Mouse (Mus musculus): Measurements from ENCODE around the gene Mad2l2. TPM values are rescaled to one million over a fixed set of nuclear protein-coding genes. Genes with fewer than 3 reads are reported as not detected.

Gene Mad2l2
- polyA plus RNA-seq, 1 experiment from 2014 or later: 96.6 TPM

DNA sequence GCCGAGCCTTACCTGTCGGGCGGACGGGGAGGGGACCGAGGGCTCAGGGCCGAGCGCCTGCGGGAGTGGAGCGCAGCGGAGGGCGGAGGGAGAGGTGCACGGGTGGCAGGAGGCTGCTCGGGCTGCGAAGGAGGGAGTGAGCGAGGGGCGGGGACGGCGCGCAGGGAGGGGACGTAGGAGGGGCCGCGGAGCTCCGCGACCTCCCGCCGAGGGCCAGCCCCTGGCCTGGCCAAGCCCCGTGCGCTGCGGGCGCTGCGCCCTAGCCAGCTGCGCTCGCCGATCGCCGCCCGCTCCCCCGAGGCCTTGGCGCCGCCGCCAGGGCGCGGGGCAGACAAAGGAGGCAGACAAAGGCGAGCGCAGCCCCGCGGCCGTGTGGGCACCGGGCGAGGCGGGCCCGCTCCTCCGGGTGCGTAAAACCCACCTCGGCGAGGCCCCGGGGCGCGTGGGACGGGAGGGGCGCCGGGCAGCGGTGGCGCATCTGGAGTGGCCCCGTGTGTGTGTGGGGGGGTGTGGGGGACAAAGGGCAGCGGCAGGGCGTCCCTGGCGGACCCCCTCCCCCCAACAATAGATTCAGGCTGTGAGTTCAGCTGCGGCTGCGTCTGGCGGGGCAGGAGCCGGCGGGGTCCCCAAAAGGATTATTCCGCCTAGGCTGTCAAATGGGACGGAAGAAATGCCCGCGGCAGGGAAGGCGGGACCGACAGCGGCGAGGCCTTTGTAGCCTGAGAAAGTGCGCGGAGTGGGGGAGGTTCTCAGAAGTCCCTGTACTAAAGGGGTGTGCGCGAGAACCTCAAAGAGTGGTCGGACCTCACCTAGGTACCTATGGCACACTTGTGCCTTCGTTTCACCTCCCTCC is 603 bp downstream of the Mad2l2 start, which contains the start of gene Draxin:
Gene Draxin, minus strand, starts transcription at position 138 of the 853 bp plus-strand sequence.
- Histone ChIP-seq H3K36me3 (ENCODE audit: poor library complexity, severe bottlenecking) (0 out of 2 replicates have a peak, but pooled peaks cover 3% of the 10 kb centered on the region), H3K4me1 (peaks cover 55% of the 10 kb centered on the region), H3K9me3 (replicated peaks) (no peaks in the 10 kb centered on the region), H3K27ac (peak within 1 kb of the TSS; percentile 97), H3K27me3 (peaks cover 4% of the 10 kb centered on the region; the same call in 1 of the 2 replicates), H3K4me2 (peak within 1 kb of the TSS; percentile 79), H3K9ac (peak within 1 kb of the TSS; percentile 98), H3K4me3 (peak within 1 kb of the TSS; percentile 74)
- ATAC-seq: peak; percentile 89
- under 1% methylated on average over 56 of the region's 87 CpGs for WGBS

DNA sequence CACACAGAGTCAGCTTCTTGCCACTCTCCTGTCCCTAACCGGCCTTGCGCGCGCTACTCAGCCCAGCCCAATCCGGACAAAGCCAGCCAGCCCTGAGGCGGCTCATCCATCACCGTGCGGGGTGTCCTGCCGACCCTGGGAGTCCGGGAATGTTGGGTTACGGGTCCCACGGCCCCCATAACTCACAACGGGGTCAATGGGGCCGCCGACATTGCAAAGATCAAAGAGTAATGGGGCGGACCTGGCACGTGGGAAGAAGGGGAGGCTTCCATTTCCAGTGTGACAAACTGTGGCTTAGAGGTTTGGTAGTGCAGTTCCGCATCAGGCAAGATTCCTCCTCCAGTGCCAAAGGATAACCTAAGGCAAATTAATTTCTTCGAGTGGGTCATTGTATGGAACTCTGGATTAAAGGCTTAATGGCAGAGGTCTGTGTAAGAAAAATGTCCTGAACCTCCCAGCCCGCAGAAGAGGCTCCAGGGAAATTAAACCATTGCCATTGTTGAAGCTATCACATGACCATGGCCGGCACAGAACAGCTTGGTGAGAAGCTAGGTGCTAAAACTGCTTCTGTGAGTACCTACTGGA is 1.4 kb downstream of the Mad2l2 start:
- H3K9ac ChIP-seq: peak overlapping the region; percentile 98
- peak overlapping the region; percentile 74 for H3K4me3 ChIP-seq
- no peaks in the 10 kb centered on the region for H3K9me3 ChIP-seq (replicated peaks)
- peak overlapping the region; percentile 79 for H3K4me2 ChIP-seq
- peak overlapping the region; percentile 97 for H3K27ac ChIP-seq
- peak; percentile 46 for ATAC-seq
- under 1% methylated on average over 21 of the region's 21 CpGs for WGBS
- 0 out of 2 replicates have a peak, but pooled peaks cover 3% of the 10 kb centered on the region for H3K36me3 ChIP-seq (ENCODE audit: poor library complexity, severe bottlenecking)
- peaks cover 48% of the 10 kb centered on the region for H3K4me1 ChIP-seq
- H3K27me3 ChIP-seq: peaks cover 4% of the 10 kb centered on the region; the same call in 1 of the 2 replicates

DNA sequence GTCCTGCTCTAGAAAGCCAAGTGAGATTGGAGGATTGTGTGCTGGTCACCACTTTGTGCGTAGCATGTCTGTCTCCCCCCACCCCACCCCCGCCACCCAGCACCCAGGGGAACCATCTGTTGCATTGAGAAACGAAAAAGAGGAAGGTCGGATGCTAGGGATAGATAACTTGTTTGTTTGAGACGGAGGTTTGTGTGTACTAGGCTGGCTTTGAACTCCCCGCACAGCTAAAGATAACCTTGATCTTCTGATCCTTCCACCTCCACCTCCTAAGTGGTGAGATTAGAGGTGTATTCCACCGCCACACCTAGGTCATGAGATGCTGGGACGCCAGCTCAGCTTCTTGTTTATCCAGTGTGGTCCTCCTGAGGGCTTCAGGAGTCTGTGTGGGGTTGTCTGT is 4.8 kb downstream of the Mad2l2 start:
- Histone ChIP-seq H3K36me3 (ENCODE audit: poor library complexity, severe bottlenecking) (0 out of 2 replicates have a peak, but pooled peaks cover 3% of the 10 kb centered on the region), H3K9me3 (replicated peaks) (no peaks in the 10 kb centered on the region), H3K27ac (no peak overlapping the region), H3K9ac (no peak overlapping the region), H3K27me3 (peaks cover 10% of the 10 kb centered on the region; the same call in 1 of the 2 replicates), H3K4me3 (no peak overlapping the region), H3K4me1 (peaks cover 22% of the 10 kb centered on the region), H3K4me2 (no peak overlapping the region)
- ATAC-seq: no peak
- 89% methylated on average over 8 of the region's 8 CpGs for WGBS

GRCm38 (mm10) chr4:148137503-148137902 is 7.3 kb downstream of the Mad2l2 start:
- no peak for ATAC-seq

GRCm38 (mm10) chr4:148139767-148140097 is 9.5 kb downstream of the Mad2l2 start:
- H3K27me3 ChIP-seq: peaks cover 10% of the 10 kb centered on the region; the same call in 1 of the 2 replicates
- peak overlapping the region; percentile 55 for H3K4me3 ChIP-seq
- no peaks in the 10 kb centered on the region for H3K9me3 ChIP-seq (replicated peaks)
- H3K27ac ChIP-seq: peak overlapping the region; percentile 94
- under 1% methylated on average over 12 of the region's 12 CpGs for WGBS
- peak overlapping the region; percentile 89 for H3K4me2 ChIP-seq
- H3K36me3 ChIP-seq (ENCODE audit: poor library complexity, severe bottlenecking): peaks cover 13% of the 10 kb centered on the region
- peaks cover 16% of the 10 kb centered on the region for H3K4me1 ChIP-seq
- peak overlapping the region; percentile 77 for H3K9ac ChIP-seq
- peak; percentile 13 for ATAC-seq

More at GRCm38 (mm10) chr4:148137503-148137902, 7.3 kb downstream of the Mad2l2 start:
- Histone ChIP-seq H3K9ac (no peak overlapping the region), H3K27me3 (peaks cover 10% of the 10 kb centered on the region; the same call in 1 of the 2 replicates), H3K27ac (no peak overlapping the region), H3K9me3 (replicated peaks) (no peaks in the 10 kb centered on the region), H3K36me3 (ENCODE audit: poor library complexity, severe bottlenecking) (0 out of 2 replicates have a peak, but pooled peaks cover 3% of the 10 kb centered on the region), H3K4me3 (no peak overlapping the region), H3K4me2 (no peak overlapping the region), H3K4me1 (peaks cover 15% of the 10 kb centered on the region)
- WGBS: 61% methylated on average over 8 of the region's 8 CpGs

DNA sequence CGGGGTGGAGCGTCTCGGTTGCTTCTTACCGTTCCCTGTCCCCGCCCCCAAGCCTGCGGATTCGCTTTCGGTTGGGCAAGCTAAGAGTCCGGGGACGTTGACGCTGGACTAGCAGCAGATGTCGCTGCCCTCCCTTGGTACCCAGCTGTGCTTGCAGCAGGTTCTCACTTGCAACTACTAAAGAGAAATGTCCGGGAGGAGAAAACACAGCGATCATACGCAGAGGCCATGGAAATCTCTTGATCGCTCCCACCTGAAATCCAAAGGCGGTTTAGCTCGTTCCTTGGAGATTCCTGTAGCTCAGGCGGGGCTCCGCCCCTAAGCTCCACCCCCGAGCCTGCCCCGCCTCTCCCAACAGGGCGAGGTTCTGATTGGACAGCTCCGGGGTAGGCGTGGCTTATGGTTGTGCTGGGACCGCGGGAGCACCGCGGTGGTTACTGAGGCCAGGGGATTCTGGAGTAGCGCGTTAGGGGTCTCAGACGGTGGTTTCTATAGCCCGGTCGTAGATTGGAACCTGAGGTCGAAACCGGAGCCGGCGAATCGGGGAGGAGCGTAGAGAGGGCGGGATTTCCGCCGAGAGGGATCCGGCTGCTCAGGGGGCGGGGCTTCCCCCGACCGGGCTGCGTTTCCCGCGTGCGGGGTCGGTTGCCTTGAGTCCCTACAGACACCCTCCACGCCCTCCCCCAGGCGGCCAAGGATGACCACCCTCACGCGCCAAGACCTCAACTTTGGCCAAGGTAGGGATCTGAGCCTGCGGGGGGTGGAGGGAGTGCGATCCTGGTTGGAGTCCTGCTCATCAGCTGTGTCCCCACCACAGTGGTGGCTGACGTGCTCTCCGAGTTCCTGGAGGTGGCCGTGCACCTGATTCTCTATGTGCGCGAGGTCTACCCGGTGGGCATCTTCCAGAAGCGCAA is 10.2 kb downstream of the Mad2l2 start:
- peak; percentile 95 for ATAC-seq
- H3K4me2 ChIP-seq: peak overlapping the region; percentile 89
- H3K27me3 ChIP-seq: peaks cover 10% of the 10 kb centered on the region; the same call in 1 of the 2 replicates
- H3K9me3 ChIP-seq (replicated peaks): no peaks in the 10 kb centered on the region
- peak overlapping the region; percentile 55 for H3K4me3 ChIP-seq
- WGBS: under 1% methylated on average over 65 of the region's 65 CpGs
- peak overlapping the region; percentile 94 for H3K27ac ChIP-seq
- peaks cover 16% of the 10 kb centered on the region for H3K4me1 ChIP-seq
- peaks cover 20% of the 10 kb centered on the region for H3K36me3 ChIP-seq (ENCODE audit: poor library complexity, severe bottlenecking)
- H3K9ac ChIP-seq: peak overlapping the region; percentile 77

- Histone ChIP-seq H3K4me2 (no peak overlapping the region), H3K9me3 (replicated peaks) (no peaks in the 10 kb centered on the region), H3K27me3 (no peaks in the 10 kb centered on the region), H3K4me3 (no peak overlapping the region), H3K27ac (no peak overlapping the region), H3K36me3 (ENCODE audit: poor library complexity, severe bottlenecking) (peaks cover 53% of the 10 kb centered on the region), H3K4me1 (peaks cover 16% of the 10 kb centered on the region), H3K9ac (no peak overlapping the region)
- WGBS: 91% methylated on average over 5 of the region's 5 CpGs
- no peak for ATAC-seq
Measured at GRCm38 (mm10) chr4:148143721-148144120, 13.5 kb downstream of the Mad2l2 start.

DNA sequence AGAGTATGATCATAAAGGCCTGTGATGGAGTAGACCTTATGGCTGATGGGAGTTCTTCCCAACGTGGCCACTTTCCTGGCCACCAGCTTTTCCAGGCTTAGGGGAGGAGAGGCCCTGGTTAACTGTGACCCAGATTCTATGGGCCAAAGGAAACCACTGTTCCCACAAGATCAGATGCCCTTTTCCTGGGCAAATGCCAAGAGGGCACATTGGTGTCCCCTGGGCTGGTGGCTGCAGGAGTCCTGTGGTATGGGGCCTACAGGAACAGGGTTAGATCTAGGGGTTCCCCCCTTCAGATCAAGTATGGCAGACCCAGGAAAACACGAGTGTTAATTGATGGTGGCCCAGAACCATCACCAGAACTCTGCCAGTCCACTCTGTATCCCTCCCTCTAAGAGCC is 17.5 kb downstream of the Mad2l2 start:
- H3K9ac ChIP-seq: no peak overlapping the region
- peaks cover 60% of the 10 kb centered on the region for H3K36me3 ChIP-seq (ENCODE audit: poor library complexity, severe bottlenecking)
- WGBS: 97% methylated on average over 2 of the region's 2 CpGs
- H3K4me1 ChIP-seq: peaks cover 8% of the 10 kb centered on the region
- no peak overlapping the region for H3K4me3 ChIP-seq
- no peaks in the 10 kb centered on the region for H3K9me3 ChIP-seq (replicated peaks)
- no peak overlapping the region for H3K27ac ChIP-seq
- no peaks in the 10 kb centered on the region for H3K27me3 ChIP-seq
- H3K4me2 ChIP-seq: no peak overlapping the region
- no peak for ATAC-seq

GRCm38 (mm10) chr4:148149540-148149939 is 19.4 kb downstream of the Mad2l2 start:
- Histone ChIP-seq H3K27me3 (no peaks in the 10 kb centered on the region), H3K36me3 (ENCODE audit: poor library complexity, severe bottlenecking) (peaks cover 67% of the 10 kb centered on the region), H3K27ac (no peak overlapping the region), H3K9ac (no peak overlapping the region), H3K9me3 (replicated peaks) (no peaks in the 10 kb centered on the region), H3K4me1 (peaks cover 5% of the 10 kb centered on the region), H3K4me3 (no peak overlapping the region), H3K4me2 (no peak overlapping the region)
- ATAC-seq: no peak
- 76% methylated on average over 12 of the region's 12 CpGs for WGBS

GRCm38 (mm10) chr4:148150242-148150641 is 20.1 kb downstream of the Mad2l2 start:
- no peak overlapping the region for H3K27ac ChIP-seq
- no peak overlapping the region for H3K9ac ChIP-seq
- peaks cover 5% of the 10 kb centered on the region for H3K4me1 ChIP-seq
- 62% methylated on average over 7 of the region's 7 CpGs for WGBS
- no peak overlapping the region for H3K4me3 ChIP-seq
- H3K4me2 ChIP-seq: no peak overlapping the region
- ATAC-seq: no peak
- no peaks in the 10 kb centered on the region for H3K27me3 ChIP-seq
- no peaks in the 10 kb centered on the region for H3K9me3 ChIP-seq (replicated peaks)
- peaks cover 66% of the 10 kb centered on the region for H3K36me3 ChIP-seq (ENCODE audit: poor library complexity, severe bottlenecking)

DNA sequence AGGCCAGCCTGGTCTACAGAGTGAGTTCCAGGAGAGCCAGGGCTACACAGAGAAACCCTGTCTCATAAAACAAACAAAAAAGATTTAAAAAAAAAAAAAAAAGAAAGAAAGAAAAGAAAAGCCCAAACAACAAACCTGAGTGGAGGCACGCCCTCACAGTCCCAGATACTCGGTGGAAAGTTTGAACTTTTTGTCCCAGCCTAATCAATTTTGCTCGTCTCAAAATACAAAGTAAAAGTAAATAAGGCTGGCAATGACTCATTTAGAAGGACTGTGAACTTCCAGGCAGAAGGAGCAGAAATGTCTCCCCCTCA is 20.7 kb downstream of the Mad2l2 start:
- H3K9ac ChIP-seq: no peak overlapping the region
- 52% methylated on average over 3 of the region's 3 CpGs for WGBS

More for the DNA sequence above, 20.7 kb downstream of the Mad2l2 start:
- no peak for ATAC-seq
- H3K27me3 ChIP-seq: no peaks in the 10 kb centered on the region
- H3K4me1 ChIP-seq: peaks cover 5% of the 10 kb centered on the region
- peak overlapping the region; percentile 97 for H3K4me2 ChIP-seq
- H3K4me3 ChIP-seq: peak overlapping the region; percentile 57
- no peaks in the 10 kb centered on the region for H3K9me3 ChIP-seq (replicated peaks)
- peaks cover 66% of the 10 kb centered on the region for H3K36me3 ChIP-seq (ENCODE audit: poor library complexity, severe bottlenecking)
- no peak overlapping the region for H3K27ac ChIP-seq

Data from forebrain, embryonic 13.5 days (tissue).